Mouse (Mus musculus) spleen, adult 10 weeks (tissue): ENCODE measurements around the gene Sirt1. TPM values are rescaled to one million over a fixed set of nuclear protein-coding genes. Genes with fewer than 3 reads are reported as not detected.

Source experiments
- polyA plus RNA-seq: library from polyadenylated mRNA; stranded (reverse); fragments of 350-450 nt; fragmentation: Illumina TruSeq; extraction: RNeasy Lipid Tissue Mini Kit (QIAGEN cat#74804); gene quantifications from one replicate; pipeline ENCODE4 v1.2.3, GENCODE M21; 2015; ENCODE audit warnings: low replicate concordance; ENCODE audit not compliant: insufficient read depth

Sirt1 gene
- polyA plus RNA-seq = 46.6 TPM

DNA sequence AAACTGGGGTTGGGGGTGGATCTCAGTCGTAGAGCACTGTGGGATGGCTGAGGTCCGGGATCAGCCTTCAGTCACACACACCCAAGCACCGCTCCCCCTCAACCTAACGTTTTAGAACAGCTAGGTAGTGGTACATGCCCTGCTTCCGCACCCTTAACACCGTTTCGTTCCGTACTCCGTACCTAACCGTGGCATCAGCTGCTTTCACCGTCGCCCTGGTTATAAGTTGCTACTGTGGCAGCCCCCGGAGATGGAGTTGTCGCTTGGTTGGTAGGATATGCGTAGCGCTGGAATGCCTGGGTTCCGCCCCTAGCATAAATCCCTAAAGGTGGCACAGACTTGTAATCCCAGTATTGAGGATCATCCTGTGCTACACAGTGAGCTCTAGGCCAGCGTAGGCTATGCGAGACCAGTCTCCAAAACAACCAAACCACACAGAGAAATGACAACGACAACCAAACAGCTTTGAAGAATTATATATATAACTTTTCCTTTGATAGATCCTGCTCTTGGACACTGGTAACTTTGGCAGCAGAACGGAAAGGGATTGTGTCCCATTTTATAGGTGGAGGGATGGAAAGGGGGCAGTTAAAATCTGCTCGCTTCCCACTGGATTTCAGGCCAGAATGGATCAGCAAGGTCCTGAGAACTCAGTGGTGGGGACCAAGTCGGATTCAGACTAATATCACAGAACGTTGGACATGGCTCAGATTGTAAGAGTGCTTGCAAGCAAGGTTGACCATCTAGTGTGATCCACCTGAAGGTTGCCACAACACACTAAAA, at the start of gene Sirt1:
Gene Sirt1, minus strand, starts transcription at position 207 of the 783 bp plus-strand sequence.

DNA sequence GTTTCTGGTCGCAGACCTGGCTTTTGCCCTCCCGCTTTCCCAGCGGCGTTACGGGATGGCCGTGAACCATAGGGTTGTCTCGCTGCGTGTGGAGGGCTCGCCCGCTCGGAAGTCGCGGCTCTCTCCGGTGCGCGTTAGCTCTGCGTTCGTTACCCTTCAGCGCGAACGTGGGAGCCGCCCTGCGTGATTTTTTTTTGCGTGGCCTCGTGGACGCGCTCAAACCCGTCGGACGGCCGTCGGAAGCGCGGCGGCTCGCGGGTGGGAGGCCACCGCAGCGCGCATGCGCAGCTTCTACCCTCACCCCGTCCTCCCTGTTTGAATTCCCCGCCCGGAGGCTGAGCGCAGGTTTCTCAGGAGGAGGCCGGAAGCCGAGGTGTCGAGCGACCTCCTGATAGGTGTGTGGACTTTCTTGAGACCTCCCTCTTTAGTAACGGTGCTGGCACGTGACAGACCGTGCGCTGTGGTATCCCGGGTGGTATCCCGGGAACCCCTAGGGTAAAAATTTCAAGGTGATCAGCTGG, 48.3 kb upstream of the Sirt1 start, which contains the start of gene Ctnna3:
Gene Ctnna3, plus strand, starts transcription at position 314 of the 521 bp plus-strand sequence.

GRCm38 (mm10) chr10:63421739-63422735, 40.5 kb upstream of the Sirt1 start, which contains the start of gene Gm7075:
Gene Gm7075, minus strand, starts transcription at chr10:63421789.

GRCm38 (mm10) chr10:63382372-63383279, 1.1 kb upstream of the Sirt1 start, which contains the start of gene Dnajc12:
Gene Dnajc12, plus strand, starts transcription at chr10:63382443.

Other genes starting within 250 kb of the Sirt1 start
- gene Mypn, start 177.8 kb downstream of the Sirt1 start, polyA plus RNA-seq = not detected
- 200 TPM for gene Herc4, start 137.9 kb downstream of the Sirt1 start, polyA plus RNA-seq
- 5.1 TPM for gene Dnajc12, start 739 bp upstream of the Sirt1 start, polyA plus RNA-seq
- not detected for gene Gm7075, start 40.1 kb upstream of the Sirt1 start, polyA plus RNA-seq
- gene Ctnna3, start 48.4 kb upstream of the Sirt1 start, polyA plus RNA-seq = 0.39 TPM